Mouse (Mus musculus) ovary, adult 2 months (tissue): Measurements from ENCODE around the gene Imp3. TPM values are rescaled to one million over a fixed set of nuclear protein-coding genes. Genes with fewer than 3 reads are reported as not detected.

ENCODE experiments used
- polyA plus RNA-seq: library from polyadenylated mRNA; depleted of rRNA; stranded (reverse); fragments of >200 nt; gene quantifications from 2 replicates; pipeline ENCODE4 v1.2.3, GENCODE M21; 2012; rRNA removed

Imp3 gene
- 465 and 661 TPM in 2 replicates for polyA plus RNA-seq

GRCm38 (mm10) chr9:56937223-56938160 lies at the start of gene Imp3:
Imp3 (plus strand) TSS chr9:56937475.

GRCm38 (mm10) chr9:56928041-56928811 lies 9.0 kb upstream of the Imp3 start, which contains the start of gene Snx33:
Snx33 (minus strand) TSS chr9:56928371.

GRCm38 (mm10) chr9:56950414-56951400 lies 13.4 kb downstream of the Imp3 start, which contains the start of gene Snupn:
Snupn (plus strand) TSS chr9:56950878.

Other genes starting within 250 kb of the Imp3 start
- 4.3 and 4.7 TPM in 2 replicates for gene Lingo1, start 141.0 kb upstream of the Imp3 start, polyA plus RNA-seq
- gene Odf3l1, start 72.8 kb upstream of the Imp3 start, polyA plus RNA-seq: 1.9 and 2.2 TPM in 2 replicates
- gene Cspg4, start 72.4 kb upstream of the Imp3 start, polyA plus RNA-seq: 22.0 and 24.5 TPM in 2 replicates
- gene Snx33, start 9.1 kb upstream of the Imp3 start, polyA plus RNA-seq: 19.8 and 22.8 TPM in 2 replicates
- gene Snupn, start 13.4 kb downstream of the Imp3 start, polyA plus RNA-seq: 4.2 and 5.4 TPM in 2 replicates
- gene Ptpn9, start 57.4 kb downstream of the Imp3 start, polyA plus RNA-seq: 34.9 and 76.3 TPM in 2 replicates
- gene Sin3a, start 134.6 kb downstream of the Imp3 start, polyA plus RNA-seq: 65.5 and 198 TPM in 2 replicates
- gene Man2c1, start 193.2 kb downstream of the Imp3 start, polyA plus RNA-seq: 386 and 391 TPM in 2 replicates
- 10.7 and 13.0 TPM in 2 replicates for gene Neil1, start 210.8 kb downstream of the Imp3 start, polyA plus RNA-seq
- 211 and 215 TPM in 2 replicates for gene Commd4, start 220.9 kb downstream of the Imp3 start, polyA plus RNA-seq